Mouse (Mus musculus) olfactory bulb, adult 2 months (tissue): ENCODE measurements around the gene Setdb2.

Source experiments
- CTCF ChIP-seq: fragments of 200-500 bp; IDR thresholded peaks from 2 replicates; pipeline ENCODE4 v1.5.1; 2012; ENCODE audit warnings: low read depth, mild to moderate bottlenecking, low read length, moderate library complexity; ENCODE audit not compliant: insufficient read depth
- POLR2A ChIP-seq: fragments of 200-500 bp; IDR thresholded peaks from 2 replicates; pipeline ENCODE4 v1.6.1; 2012; ENCODE audit warnings: mild to moderate bottlenecking, low read depth, low read length, moderate library complexity; ENCODE audit not compliant: insufficient read depth

DNA sequence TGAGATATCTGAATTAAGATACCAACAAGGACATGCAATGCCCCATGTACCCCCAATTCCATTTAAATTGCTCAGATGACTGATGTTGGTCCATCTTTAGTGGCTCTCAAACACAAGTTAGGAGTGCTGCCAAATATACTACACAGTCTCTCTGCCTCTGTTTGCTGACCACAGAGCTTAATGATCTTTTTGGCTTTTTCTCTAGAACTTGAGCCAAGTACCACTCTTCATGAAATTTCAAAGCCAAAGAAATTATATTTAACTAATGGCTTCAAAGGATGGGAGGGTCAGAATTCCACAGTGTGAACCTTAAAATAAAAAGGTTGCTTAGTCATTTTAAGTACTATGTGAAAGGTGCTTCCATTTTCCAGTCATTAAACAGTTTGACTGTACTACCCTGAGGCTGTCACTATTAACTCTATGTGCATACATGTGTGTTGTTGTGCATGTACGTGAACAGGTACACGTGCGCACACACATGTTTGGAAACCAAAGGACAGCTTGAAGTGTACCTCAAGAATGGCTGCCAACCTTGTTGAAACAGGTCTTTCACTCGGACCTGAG lies 44.6 kb upstream of the Setdb2 start:
- TF ChIP-seq POLR2A (no peak), CTCF (no peak)
